In the genomic region with DNA sequence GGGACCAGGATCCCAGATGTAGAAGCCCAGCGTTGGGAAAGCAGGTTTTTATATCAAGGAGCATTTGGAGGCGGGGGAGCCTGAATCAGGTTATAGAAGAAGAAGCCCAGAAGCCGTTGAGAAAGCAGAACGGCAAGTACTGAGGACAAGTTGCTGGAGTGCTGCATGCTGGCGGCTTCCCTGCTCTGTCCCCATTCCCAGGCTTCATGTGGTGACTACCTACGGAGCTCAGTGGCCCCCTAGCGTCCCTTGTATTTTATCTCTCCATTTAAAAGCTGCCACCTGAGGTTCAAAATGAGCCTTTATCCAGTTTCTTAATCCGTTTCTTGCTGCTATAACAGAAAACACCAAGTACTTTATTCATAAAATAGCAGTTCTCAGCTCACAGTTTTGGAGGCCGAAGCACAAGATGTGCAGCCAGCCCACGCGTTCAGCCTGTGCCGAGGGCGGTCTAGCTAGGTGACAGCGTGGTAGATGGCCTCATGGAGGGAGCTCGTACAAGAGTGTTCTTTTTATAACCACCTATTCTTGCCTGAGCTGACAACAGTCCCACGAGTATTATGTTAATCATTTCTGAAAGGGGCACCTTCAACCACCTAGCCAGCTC, we compare ENCODE assay signal across 1 mouse cellular context.
TF ChIP-seq lines count a peak whose summit lies in the region.

No protein-coding gene starts in this region.

TF ChIP-seq in CH12.LX, 34 proteins besides CTCF, POLR2A, EP300 and RAD21 (continued from another document):
- peak; percentile 21; the same call in 1 of the 2 replicates for TF ChIP-seq ETS1 (conservative IDR thresholded peaks at IDR 0.05; ENCODE audit: low read depth, low read length)
- TF ChIP-seq TBP (conservative IDR thresholded peaks at IDR 0.05; ENCODE audit: low read depth, low read length) = no peak
- TF ChIP-seq MAFK (IDR thresholded peaks at IDR 0.05; ENCODE audit: insufficient replicate concordance, low read length) = no peak
- peak; percentile 70; the same call in 1 of the 2 replicates for TF ChIP-seq IRF4 (IDR thresholded peaks at IDR 0.05; ENCODE audit: low read depth, low read length)
- no peak for TF ChIP-seq RCOR1 (conservative IDR thresholded peaks at IDR 0.05; ENCODE audit: low read depth, low read length)
- TF ChIP-seq HCFC1 (IDR thresholded peaks at IDR 0.05; ENCODE audit: low read depth, low read length) = no peak; the same call in 1 of the 2 replicates
TF ChIP-seq in CH12.LX: peak in this region for 9.
